Mouse (Mus musculus): ENCODE measurements around the gene Pdcd1lg2. TPM values are rescaled to one million over a fixed set of nuclear protein-coding genes. Genes with fewer than 3 reads are reported as not detected.

The Pdcd1lg2 gene
- total RNA-seq, 2 experiments from 2014 or later: not detected

DNA sequence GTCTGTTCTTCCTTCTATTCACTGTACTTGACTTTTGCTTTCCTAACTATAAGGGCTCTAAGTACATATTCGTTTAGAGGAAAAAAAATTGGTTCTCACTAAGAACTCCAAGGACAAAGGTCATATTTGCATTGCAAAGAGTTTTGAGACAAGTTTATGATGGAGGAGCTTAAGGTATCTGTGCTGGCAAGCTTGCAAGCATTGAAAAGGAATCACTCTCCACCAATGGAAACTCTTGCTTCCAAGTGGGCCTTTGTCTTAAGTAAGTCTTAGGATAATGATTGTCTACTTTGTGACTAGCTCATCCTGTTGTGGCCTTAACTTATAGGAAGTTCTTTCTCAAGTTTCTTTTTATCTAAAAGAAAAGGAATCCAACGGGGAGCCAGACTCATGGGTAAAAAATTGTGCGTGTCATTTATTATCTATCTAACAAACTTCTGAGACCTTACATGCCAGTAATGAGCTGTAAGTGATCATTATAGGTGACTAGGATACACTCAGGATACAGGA lies 5.7 kb downstream of the Pdcd1lg2 start:
- no peak for DNase-seq
- intact Hi-C loops (cut with DNase I): no loop called here

DNA sequence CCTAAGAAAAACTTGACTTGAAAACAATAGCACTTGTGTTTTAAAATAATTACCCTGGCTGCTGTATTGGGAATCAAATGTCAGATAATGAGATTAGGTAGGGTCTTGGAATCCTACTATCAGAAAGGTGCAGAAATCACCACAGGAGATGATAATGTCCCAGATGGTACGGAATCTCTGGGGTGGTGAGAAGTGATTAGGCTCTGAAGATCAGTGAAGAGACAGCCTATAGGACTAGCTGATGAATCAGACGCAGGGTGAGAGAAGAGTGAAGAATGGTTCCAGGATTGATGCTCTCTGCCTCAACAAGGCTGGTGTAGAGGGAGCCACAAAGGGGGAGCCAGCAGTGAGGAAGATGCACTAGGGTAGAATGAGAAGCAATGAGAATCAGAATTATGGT lies 6.5 kb downstream of the Pdcd1lg2 start:
- intact Hi-C loops (cut with DNase I): no loop called here
- no peak for DNase-seq

DNA sequence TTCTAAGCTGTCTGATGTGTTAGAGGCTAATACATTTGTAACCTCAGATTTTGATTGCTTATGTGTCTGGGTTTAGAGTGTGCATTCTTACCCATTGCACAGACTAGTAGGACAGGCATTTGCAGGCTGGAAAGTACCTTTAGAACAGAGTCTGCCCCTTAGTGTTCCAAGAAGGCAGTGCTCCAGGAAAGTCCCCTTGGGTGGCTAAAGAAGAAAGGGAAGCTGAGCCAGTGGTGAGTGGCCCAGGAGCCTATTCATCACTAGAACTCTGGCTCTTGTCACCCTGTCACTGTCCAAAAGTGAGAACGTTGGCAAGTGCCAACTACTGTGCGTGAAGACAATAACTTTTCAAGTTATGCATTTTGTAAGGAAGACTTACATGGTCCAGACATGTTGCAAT lies 7.2 kb downstream of the Pdcd1lg2 start:
- intact Hi-C loops (cut with DNase I): no loop called here
- DNase-seq: no peak

DNA sequence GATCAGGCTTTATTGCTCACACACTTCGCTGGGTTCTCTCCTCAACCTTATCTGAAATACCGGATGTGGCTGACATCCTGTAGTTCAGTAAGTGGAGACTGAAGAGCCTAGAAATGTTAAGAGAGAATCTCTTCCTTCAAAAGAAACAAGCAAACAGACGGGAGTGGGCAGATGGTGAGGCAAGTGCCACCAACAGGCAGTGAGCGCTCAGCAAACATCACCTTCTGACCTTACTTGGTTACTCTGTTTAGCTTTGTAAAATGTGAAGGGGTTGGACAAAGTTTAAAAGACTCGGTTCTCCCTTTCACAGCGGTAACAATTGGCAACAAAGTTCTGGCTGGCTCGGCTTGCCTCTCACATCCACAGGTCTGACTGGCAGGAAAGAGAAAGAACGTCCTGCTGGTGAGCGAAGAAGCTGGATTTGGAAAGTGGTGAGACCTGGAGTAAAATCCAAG lies 8.0 kb downstream of the Pdcd1lg2 start:
- peak in 1 of 2 experiments; percentile 29 for DNase-seq
- intact Hi-C loops (cut with DNase I): no loop called here

DNA sequence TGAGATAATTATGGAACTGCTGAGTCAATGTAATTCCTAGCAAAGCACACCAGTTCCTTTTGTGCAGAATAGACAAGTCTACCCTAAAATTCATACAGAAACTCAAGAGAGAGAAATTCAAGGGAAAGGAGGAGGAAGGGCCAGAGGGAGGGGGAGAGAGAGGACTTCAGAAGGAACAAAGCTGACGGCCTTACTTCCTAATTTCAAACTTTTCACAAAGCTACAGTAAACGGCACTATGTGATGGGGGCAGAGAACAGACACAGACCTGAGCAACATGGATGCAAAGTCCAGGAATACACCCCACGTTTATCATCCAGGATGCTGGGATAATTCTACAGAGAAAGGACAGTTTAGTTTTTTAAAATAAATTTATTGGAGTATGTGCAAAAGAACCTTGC lies 8.8 kb downstream of the Pdcd1lg2 start:
- intact Hi-C loops (cut with DNase I): no loop called here

DNA sequence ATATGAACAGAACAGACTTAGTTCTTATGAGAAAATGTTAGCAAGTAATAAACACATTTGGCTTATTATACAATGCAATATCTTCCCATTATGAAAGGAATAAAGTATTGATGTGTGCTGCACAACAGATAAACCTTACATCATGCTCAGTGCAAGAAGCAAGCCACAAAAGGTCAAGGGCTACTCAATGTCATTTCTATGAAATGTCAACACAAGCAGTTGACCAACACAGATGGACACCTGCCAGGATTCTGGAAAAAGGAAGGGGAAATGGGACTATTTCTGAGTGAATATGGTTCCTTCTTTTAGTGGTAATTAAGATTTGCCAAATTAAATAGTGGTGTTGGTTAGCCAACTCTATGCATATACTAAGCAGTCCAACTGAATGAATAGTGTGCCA lies 9.2 kb downstream of the Pdcd1lg2 start:
- intact Hi-C loops (cut with DNase I): no loop called here
- no peak for DNase-seq

More for the DNA sequence above, 8.8 kb downstream of the Pdcd1lg2 start:
- no peak for DNase-seq

DNA sequence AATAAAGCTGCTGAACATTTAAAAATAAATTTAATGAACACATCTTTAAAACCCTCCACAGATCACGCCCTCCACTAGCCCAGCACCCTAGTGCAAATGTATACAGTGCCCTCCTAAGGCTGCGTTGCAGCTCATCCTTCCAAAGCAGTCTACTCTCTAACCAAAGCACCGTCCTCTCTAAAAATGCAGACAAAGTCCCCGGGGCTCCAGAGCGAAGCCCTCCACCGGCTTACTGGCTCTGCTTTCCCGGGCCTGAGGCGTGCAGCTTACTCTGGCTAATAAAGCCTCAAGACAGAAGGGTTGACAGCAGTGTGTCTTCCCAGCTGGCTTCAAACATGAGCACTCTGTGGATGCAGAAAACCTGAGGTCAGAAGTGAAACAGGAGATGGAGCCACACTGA lies 9.7 kb downstream of the Pdcd1lg2 start:
- no peak for DNase-seq
- intact Hi-C loops (cut with DNase I): no loop called here

DNA sequence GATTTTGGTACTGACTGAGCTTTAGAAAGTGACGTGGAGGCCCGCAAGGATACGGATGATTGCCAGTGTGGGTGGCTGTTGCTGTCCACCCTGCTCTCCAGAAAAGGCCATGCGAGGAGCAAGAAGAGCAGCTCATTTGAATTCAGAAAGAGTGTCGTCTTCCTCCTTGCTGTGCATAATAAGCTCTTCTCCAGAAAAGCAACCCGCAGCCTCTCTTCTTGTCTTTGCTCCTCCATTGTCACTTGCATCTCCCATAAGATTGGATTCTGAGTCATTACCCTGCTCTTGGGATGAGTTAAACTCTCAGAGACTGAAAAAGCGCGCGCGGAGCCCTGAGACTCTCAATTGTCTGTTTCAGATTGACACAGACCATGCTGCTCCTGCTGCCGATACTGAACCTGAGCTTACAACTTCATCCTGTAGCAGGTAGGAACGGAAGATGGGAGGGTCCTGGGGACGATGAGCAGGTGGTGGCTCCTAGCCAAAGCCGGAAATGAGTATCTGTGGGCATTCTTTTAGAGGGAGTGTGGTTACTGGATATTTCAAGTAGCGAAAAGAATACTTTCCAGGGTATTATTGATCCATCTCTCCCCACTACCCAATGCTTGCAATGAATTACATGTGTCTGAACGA lies 11.4 kb downstream of the Pdcd1lg2 start:
- intact Hi-C loops (cut with DNase I): no loop called here
- DNase-seq: no peak

DNA sequence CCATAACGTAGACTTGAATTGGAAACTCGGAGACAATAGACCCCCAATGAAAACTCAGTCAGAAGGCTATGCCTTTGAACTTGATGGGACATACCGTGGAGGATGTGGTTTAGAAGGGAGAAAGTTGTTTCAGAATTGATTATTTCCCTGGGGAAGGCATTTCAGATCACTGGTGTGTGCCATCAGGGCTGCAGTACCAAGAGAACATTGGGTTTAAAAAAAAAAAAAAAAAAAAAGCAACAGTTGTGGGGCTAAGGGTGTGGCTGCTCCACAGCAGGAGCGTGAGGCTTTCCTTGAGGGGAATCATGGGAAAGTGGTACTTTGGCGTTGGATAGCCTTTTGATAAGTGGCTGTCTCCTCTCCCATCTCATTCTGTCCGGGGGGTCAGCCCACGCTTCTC lies 12.1 kb downstream of the Pdcd1lg2 start:
- DNase-seq: no peak
- intact Hi-C loops (cut with DNase I): no loop called here

DNA sequence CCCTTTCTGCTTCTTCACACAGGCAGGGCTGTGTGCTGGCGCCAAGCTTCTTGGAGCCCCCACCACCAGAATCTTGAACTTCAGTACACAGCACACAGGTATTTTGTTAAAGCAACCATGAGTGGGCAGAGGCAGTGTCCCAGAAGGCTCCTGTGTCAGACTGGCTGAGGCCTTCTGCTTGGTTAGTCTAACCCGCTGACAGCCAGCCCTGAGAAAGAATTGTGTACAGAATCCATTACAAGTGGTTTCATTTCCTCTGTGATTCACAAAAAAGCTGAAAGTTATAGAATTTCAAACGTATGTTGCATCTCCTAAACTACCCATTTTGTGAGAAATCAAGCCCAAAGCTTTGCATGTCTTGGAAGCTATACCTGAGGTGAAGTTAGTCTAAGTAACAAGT lies 19.8 kb downstream of the Pdcd1lg2 start:
- intact Hi-C loops (cut with DNase I): no loop called here
- no peak for DNase-seq

DNA sequence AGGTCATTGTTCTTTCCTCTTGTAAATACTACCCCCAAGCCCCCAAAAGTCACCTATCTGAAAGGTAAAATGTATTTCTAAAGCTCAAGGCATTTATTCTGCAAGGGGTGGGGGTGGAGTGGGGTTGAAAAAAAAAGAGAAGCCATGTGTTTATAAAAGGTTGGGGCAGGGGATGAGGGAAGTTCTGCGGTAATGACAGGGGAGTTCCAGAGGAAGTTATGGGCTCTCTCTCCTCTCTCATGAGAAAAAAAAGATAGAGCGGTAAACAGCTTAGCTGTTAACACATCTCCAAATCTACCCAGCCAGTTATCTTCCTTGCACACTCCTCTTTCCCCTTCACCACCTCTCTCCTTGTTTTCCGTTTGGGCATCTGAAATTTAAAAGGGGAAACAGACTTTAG lies 20.2 kb downstream of the Pdcd1lg2 start:
- DNase-seq: no peak
- intact Hi-C loops (cut with DNase I): no loop called here

DNA sequence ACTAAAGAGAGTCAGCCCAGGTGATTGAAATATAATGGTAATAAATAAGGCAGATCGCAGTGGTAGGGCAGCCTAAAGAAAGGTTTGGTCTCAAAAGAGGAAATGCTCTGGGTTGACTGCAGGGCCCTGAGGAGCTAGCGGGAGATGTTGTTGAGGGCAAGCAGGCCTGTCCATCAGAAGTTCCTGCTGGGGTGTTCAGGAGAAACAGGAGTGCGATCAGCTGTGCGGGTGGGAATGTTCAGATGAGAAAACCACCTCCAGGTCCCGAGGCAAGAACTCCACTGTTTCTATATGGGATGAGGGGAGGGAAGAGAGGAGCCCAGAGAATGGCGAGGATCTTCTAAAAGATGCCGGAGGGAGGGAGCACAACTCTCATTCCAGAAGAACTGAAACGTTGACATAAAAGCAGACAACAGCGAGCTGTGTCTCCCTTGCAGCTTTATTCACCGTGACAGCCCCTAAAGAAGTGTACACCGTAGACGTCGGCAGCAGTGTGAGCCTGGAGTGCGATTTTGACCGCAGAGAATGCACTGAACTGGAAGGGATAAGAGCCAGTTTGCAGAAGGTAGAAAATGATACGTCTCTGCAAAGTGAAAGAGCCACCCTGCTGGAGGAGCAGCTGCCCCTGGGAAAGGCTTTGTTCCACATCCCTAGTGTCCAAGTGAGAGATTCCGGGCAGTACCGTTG lies 26.2 kb downstream of the Pdcd1lg2 start:
- DNase-seq: no peak
- intact Hi-C loops (cut with DNase I): no loop called here

DNA sequence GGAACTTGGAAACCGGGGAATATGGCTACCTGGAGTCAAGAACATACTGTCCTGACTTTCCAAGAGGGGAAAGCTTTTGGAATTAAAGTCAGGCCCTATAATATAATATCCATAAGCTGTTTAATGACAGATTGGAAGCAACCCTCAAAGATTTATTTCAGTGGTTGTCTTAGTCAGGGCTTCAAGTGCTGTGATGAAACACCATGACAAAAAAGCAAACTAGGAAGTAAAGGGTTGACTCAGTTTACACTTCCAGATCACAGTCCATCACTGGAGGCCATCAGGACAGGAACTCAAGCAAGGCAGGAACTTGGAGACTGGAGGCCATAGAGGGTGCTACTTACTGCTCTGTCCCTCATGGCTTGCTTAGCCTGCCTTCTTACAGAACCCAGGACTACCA lies 27.1 kb downstream of the Pdcd1lg2 start:
- intact Hi-C loops (cut with DNase I): no loop called here
- DNase-seq: no peak

DNA sequence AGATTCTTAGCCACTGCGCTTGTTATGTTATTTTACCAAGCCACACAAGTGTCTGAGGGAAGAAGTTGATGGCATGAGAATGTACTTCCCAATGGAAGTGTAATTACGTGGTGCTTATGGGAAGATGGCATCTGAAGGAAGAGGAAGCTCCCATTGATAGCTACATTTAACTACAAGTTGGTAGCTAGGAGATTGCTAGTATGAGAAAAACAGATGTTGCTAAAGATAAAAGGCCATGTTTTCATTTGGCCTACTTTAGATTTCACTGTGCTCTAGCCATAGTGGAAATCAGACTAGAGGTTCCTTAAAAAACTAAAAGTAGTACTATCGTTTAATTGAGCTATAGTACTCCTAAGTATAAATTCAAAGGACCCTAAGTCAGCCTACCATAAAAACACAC lies 28.5 kb downstream of the Pdcd1lg2 start:
- intact Hi-C loops (cut with DNase I): no loop called here
- no peak for DNase-seq

DNA sequence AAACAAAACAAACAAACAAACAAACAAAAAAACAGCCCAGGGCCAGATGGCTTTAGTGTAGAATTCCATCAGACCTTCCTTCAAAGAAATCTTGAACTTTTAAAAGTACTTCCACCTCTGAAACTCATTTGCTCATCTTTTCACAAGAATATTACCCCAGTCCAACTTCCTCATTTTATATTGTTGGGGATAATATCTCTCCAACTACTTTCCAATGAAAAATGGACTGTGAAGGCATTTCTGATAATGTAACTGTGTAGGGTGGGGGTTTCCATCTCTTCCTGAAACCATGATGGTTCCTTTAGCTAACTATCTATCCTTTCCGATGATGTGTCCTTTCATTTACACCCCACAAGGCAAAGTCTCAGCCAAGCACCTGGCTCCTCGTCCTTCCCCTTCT lies 31.8 kb downstream of the Pdcd1lg2 start:
- intact Hi-C loops (cut with DNase I): no loop called here
- no peak for DNase-seq

DNA sequence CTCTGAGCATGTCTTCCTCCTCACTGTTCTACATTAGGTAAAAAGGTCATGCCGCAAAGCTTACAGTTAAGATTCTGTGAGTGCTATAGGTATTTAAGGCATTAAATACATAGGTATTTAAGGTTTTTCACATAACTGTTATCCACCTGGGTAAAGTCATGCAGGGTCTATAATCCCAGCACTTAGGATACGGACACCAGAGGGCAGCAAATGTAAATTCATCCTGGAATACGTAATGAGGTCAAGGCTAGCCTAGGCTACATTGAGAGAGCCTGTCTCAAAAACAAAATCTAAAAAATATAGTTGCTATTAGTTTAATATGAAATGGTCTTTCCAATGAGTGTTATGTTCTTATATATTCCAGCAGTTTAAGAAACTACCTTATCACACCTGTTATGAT lies 33.6 kb downstream of the Pdcd1lg2 start:
- no peak for DNase-seq
- intact Hi-C loops (cut with DNase I): loop anchor here (2.0 kb wide), 1 partner anchor 56 kb away; no protein-coding TSS in a partner anchor

DNA sequence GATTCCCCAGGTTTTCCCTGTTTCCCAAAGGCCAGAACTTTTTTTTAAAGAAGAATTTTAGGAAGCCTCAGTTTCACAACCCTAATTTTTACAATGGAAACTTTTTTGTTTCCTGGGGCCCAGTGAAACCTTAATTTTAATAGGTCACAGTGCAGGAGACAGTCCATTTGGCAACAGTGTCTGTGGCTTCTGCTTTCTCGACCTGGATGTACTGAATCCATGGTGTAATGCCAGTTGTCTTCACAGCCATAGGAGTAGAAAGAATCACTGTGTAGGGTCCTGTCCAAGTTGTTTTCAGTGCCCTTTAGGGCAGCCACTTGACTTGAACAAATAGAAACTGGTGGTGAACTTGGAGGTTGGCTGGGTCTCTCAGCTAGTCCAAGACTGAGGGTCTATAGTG lies 37.7 kb downstream of the Pdcd1lg2 start:
- intact Hi-C loops (cut with DNase I): no loop called here

DNA sequence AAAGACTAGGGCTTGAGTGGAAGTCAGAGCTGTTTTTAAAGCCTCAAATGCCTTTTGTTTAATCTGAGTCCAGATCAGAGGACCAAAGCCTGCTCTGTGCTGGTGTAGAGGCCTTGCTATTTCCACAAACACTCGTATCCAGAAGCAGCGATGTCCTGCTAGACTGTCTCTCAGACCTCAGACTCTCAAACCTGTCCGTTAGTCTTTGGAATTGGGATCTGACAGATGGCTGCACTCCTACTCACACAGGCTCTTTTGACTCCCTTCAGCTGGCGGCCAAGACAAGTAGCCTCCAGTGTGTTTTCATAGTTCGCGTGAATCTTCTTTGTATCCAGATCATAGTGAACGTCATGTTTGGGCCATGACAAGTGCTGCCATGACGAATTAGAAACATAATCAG lies 39.7 kb downstream of the Pdcd1lg2 start:
- DNase-seq: no peak
- intact Hi-C loops (cut with DNase I): no loop called here

More for the DNA sequence above, 37.7 kb downstream of the Pdcd1lg2 start:
- no peak for DNase-seq

DNA sequence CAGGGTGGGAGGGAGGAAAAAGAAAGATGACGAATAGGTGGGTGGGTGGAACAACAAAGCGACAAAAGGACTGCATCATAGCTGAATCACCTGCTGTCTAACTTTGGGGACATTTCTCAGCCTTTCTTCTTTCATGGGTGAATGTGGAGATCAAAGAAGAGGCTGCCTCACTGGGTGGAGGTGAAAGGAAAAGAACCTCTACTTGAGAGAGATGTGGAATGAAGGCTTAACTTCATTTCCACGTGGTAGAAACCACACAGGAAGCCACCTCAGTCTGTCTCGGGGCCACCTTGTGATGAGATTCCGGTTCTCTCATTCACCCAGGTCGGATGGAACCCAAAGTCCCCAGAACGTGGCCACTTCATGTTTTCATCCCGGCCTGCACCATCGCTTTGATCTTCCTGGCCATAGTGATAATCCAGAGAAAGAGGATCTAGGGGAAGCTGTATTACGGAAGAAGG lies 43.5 kb downstream of the Pdcd1lg2 start:
- no peak for DNase-seq
- intact Hi-C loops (cut with DNase I): no loop called here

DNA sequence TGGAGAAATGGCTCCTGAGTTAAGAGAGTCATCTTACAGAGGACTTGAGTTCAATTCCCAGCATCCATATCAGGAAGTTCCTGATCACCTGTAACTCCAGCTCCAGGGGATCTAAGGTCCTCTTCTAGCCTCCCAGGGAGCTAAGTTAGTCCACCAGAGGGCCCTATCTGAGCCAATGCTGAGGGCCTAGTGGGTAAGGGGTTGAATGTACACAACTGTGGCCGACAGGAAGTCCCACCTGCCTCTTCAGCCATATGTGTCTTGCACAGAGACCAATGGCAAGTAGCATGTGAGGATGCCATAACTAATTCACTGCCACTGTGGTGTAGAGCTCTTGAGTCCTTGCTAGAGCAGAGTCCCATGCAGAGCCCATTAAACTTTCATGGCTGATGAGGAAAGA lies 44.4 kb downstream of the Pdcd1lg2 start:
- intact Hi-C loops (cut with DNase I): no loop called here
- no peak for DNase-seq

DNA sequence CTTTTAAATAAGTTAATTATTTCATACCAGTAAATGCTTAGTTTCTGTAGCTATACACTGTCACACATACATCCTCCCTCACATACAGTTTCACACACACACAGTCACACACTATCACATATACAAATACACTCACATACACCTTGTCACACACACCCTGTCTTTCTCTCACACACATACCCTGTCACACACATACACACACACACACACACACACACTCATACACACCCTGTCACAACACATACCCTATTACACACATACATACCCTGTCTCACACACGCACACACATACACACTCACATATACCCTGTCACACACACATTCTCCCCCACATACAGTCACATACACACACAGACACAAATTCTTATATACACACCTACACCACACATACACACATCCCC lies 47.3 kb downstream of the Pdcd1lg2 start:
- intact Hi-C loops (cut with DNase I): no loop called here
- no peak for DNase-seq

DNA sequence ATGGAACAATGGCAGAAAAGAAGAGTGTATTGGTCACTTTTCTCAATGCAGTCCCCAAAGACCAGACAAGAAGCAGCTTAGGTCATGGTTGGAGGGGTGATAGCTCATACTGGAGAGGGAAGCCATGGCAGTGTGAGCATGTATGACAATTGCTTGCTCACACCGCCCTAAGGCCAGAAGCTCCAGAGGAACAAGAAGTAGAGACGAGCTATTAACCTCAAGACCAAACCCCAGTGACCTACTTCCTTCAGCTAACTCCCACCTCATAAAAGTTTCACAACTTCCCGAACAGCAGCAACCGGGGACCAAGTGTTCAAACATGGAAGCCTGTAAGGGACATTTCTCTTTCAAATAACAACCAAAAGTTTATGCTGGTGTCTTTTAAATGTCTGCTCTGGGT lies 51.7 kb downstream of the Pdcd1lg2 start:
- DNase-seq: no peak
- intact Hi-C loops (cut with DNase I): no loop called here
